Mouse (Mus musculus): ENCODE data around the gene Chrnb2. TPM values are rescaled to one million over a fixed set of nuclear protein-coding genes. Genes with fewer than 3 reads are reported as not detected.

Gene Chrnb2
- polyA plus RNA-seq (2012; rRNA removed; ENCODE audit: low replicate concordance): 1.6 and 2.1 TPM in 2 replicates

DNA sequence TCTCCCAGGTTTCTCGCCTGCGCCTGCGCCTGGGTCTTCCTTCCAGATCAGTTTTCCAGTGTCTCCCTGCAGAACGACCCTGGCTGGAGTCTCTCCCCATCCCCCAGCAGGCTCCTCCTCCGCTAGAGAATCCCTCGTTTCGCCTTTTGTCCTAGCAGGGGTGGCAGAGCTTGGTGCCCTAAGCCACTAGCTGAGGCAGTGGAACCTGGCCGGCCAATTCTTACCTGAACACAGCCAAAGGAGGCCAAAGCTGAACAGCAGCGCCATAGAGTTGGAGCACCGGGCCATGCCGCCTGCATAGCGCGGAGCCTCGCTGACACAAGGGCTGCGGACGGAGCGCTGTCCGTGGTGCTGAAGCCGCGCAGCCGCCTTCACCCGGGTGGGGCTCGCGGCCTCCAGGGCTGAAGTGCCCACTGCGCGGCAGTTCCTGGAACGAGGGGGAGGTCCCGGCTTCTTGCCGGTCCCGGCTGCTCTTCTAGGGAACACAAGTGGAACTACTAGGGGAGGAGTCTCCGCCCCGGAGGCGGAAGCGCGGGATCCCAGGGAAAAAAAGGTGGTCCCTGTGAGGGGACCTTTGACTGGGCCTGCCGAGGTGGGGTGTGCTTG is at the start of gene Chrnb2:
TSS of gene Chrnb2 (minus strand) at position 514 of the 606 bp plus-strand sequence.

GRCm38 (mm10) chr3:89772968-89773709 is 8.7 kb upstream of the Chrnb2 start, which contains the start of gene Ube2q1:
Ube2q1 (plus strand) TSS chr3:89773616.

DNA sequence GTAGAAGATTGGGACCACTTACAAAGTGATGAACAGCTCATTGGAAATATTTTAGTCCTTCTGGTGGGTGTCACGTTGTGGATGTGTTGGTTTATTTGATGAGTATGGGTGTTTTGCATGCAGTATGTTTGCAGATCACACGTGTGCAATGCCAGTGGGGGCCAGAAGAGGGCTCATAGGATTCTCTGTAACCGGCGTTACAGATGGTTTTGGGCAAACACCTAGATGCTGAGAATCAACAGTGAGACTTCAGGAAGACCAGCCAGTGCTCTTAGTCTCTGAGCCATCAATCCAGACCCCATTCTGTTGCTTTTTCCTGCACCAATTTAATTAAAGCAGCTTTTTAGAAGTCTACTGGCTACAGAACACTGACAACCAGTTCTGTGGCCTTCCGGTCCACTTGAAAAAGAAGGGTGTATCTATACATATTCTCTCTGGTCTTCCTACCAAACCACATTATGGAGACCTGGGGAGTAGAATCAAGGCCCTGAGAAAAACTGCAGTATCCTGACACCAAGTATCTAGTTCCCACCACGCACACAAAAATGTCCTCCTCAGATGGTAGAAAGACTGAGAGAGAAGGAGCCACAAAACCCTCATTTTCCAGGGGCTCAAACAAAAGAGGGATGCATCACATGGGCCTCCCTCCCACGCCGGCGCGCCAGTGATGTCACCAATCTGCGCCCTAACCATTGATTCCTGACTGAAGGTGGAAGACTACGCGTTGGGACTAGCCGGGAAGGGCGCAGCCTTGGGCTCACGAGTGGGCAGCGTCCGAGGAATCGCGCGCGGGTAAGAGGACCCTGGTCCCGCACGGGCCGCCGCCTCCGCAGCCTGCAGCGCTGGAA is 49.8 kb downstream of the Chrnb2 start, which contains the start of gene Adar:
TSS of gene Adar (plus strand) at position 664 of the 848 bp plus-strand sequence.

Other genes starting within 250 kb of the Chrnb2 start
- 4.8 and 5.5 TPM in 2 replicates for gene Kcnn3, start 244.5 kb downstream of the Chrnb2 start, polyA plus RNA-seq (2012; rRNA removed; ENCODE audit: low replicate concordance)
- gene Adar, start 49.6 kb downstream of the Chrnb2 start, polyA plus RNA-seq (2012; rRNA removed; ENCODE audit: low replicate concordance): 35.8 and 36.2 TPM in 2 replicates
- 25.0 and 27.3 TPM in 2 replicates for gene Ube2q1, start 9.0 kb upstream of the Chrnb2 start, polyA plus RNA-seq (2012; rRNA removed; ENCODE audit: low replicate concordance)
- 3.1 and 4.3 TPM in 2 replicates for gene She, start 66.7 kb upstream of the Chrnb2 start, polyA plus RNA-seq (2012; rRNA removed; ENCODE audit: low replicate concordance)
- 19.8 and 27.4 TPM in 2 replicates for gene Il6ra, start 148.6 kb upstream of the Chrnb2 start, polyA plus RNA-seq (2012; rRNA removed; ENCODE audit: low replicate concordance)
- 50.7 and 118 TPM in 2 replicates for gene Atp8b2, start 198.9 kb upstream of the Chrnb2 start, polyA plus RNA-seq (2012; rRNA removed; ENCODE audit: low replicate concordance)
- 29.1 and 76.8 TPM in 2 replicates for gene Hax1, start 234.1 kb upstream of the Chrnb2 start, polyA plus RNA-seq (2012; rRNA removed; ENCODE audit: low replicate concordance)